ENCODE assay signal across 25 mouse cellular contexts in genomic region chr19:22572396-22572795, GRCm38 (mm10).
DNase-seq lines count a peak whose midpoint lies in the region; ATAC-seq and TF ChIP-seq lines count a peak whose summit lies in the region.
"Had no signal": no experiment of that assay in that cellular context is flagged by ENCODE, and none has a peak within 500 bp of the region (broad histone marks: within the 10 kb centered on the region; RNA-seq: fewer than 3 reads in every experiment).

No protein-coding gene starts in this region.

- no peak overlapping the region for H3K9ac ChIP-seq in hindbrain, embryonic 16.5 days (ENCODE audit: low read depth, low read length)
- H3K9ac ChIP-seq in hindbrain, embryonic 14.5 days, result no peak overlapping the region
- H3K9ac ChIP-seq in lung, embryonic 14.5 days, result no peak overlapping the region
- H3K9ac ChIP-seq: forebrain, embryonic 13.5 days; hindbrain, embryonic 12.5 days; intestine, embryonic 15.5 days had no signal

- H3K4me3 ChIP-seq in hindbrain, embryonic 16.5 days (ENCODE audit: low read length), result no peak overlapping the region
- no peak overlapping the region for H3K4me3 ChIP-seq in hindbrain, embryonic 14.5 days (replicated peaks; ENCODE audit: low read length)
- no peak overlapping the region for H3K4me3 ChIP-seq in lung, embryonic 14.5 days (ENCODE audit: low read depth, low read length)
- H3K4me3 ChIP-seq: forebrain, embryonic 10.5 days; forebrain, embryonic 13.5 days; gastrocnemius, adult 2 months; hindbrain, embryonic 12.5 days; intestine, embryonic 15.5 days had no signal

- H3K27me3 ChIP-seq in hindbrain, embryonic 16.5 days (replicated peaks; ENCODE audit: control insufficient read depth, insufficient read depth, low read length), result no peaks in the 10 kb centered on the region
- H3K27me3 ChIP-seq in hindbrain, embryonic 14.5 days (ENCODE audit: control insufficient read depth, insufficient read depth, low read length), result no peaks in the 10 kb centered on the region
- no peaks in the 10 kb centered on the region for H3K27me3 ChIP-seq in lung, embryonic 14.5 days (ENCODE audit: insufficient read depth, low read length)
- H3K27me3 ChIP-seq: CH12.LX; forebrain, embryonic 13.5 days; hindbrain, embryonic 12.5 days; intestine, embryonic 15.5 days had no signal

- no peaks in the 10 kb centered on the region for H3K36me3 ChIP-seq in hindbrain, embryonic 16.5 days (ENCODE audit: control insufficient read depth, insufficient read depth, low read length)
- H3K36me3 ChIP-seq in hindbrain, embryonic 14.5 days (replicated peaks; ENCODE audit: control insufficient read depth, insufficient read depth), result no peaks in the 10 kb centered on the region
- no peaks in the 10 kb centered on the region for H3K36me3 ChIP-seq in lung, embryonic 14.5 days (ENCODE audit: insufficient read depth)
- H3K36me3 ChIP-seq: forebrain, embryonic 10.5 days; G1E; hindbrain, embryonic 12.5 days; intestine, embryonic 15.5 days had no signal

- peak overlapping the region; percentile 13; the same call in 1 of the 2 replicates for H3K4me2 ChIP-seq in hindbrain, embryonic 16.5 days (ENCODE audit: low read length)
- H3K4me2 ChIP-seq in hindbrain, embryonic 14.5 days (replicated peaks), result no peak overlapping the region
- no peak overlapping the region for H3K4me2 ChIP-seq in lung, embryonic 14.5 days
- H3K4me2 ChIP-seq: forebrain, embryonic 13.5 days; heart, embryonic 11.5 days; hindbrain, embryonic 12.5 days; intestine, embryonic 15.5 days had no signal

- ATAC-seq in hindbrain, embryonic 16.5 days, result peak; percentile 54; the same call in 1 of the 2 replicates
- no peak for ATAC-seq in hindbrain, embryonic 14.5 days (ENCODE audit: low FRiP score)
- ATAC-seq in lung, embryonic 14.5 days (ENCODE audit: insufficient read depth), result peak; percentile 47; the same call in 1 of the 2 replicates
- ATAC-seq: forebrain, embryonic 13.5 days; forebrain, embryonic 16.5 days; intestine, embryonic 15.5 days had no signal

- WGBS in hindbrain, embryonic 16.5 days, result 66% methylated on average over 11 of the region's 11 CpGs
- 66% methylated on average over 11 of the region's 11 CpGs for WGBS in hindbrain, embryonic 14.5 days
- WGBS in lung, embryonic 14.5 days, result 54% methylated on average over 11 of the region's 11 CpGs

- H3K4me1 ChIP-seq in hindbrain, embryonic 16.5 days (ENCODE audit: control insufficient read depth, insufficient read depth, low read depth, low read length), result no peaks in the 10 kb centered on the region
- H3K4me1 ChIP-seq in hindbrain, embryonic 14.5 days (replicated peaks; ENCODE audit: control insufficient read depth, insufficient read depth, low read length), result no peaks in the 10 kb centered on the region
- 0 out of 2 replicates have a peak, but pooled peaks cover 5% of the 10 kb centered on the region for H3K4me1 ChIP-seq in lung, embryonic 14.5 days (ENCODE audit: insufficient read depth)
- H3K4me1 ChIP-seq: forebrain, embryonic 13.5 days; hindbrain, embryonic 12.5 days; intestine, embryonic 15.5 days had no signal

- H3K27ac ChIP-seq in hindbrain, embryonic 16.5 days (ENCODE audit: low read depth, low read length), result no peak overlapping the region
- H3K27ac ChIP-seq in hindbrain, embryonic 14.5 days, result no peak overlapping the region
- H3K27ac ChIP-seq in lung, embryonic 14.5 days (ENCODE audit: low read depth), result no peak overlapping the region
- H3K27ac ChIP-seq: forebrain, embryonic 10.5 days; forebrain, embryonic 13.5 days; gastrocnemius, adult 2 months; hindbrain, embryonic 12.5 days; intestine, embryonic 15.5 days had no signal

- TF ChIP-seq CTCF in lung, embryonic 14.5 days (IDR thresholded peaks at IDR 0.05; ENCODE audit: low read depth), result no peak

- H3K9me3 ChIP-seq in hindbrain, embryonic 16.5 days (ENCODE audit: control insufficient read depth, low read length), result no peaks in the 10 kb centered on the region
- no peaks in the 10 kb centered on the region for H3K9me3 ChIP-seq in hindbrain, embryonic 14.5 days (ENCODE audit: control insufficient read depth, low read length)
- no peaks in the 10 kb centered on the region for H3K9me3 ChIP-seq in lung, embryonic 14.5 days (ENCODE audit: low read depth, low read length)
- H3K9me3 ChIP-seq: forebrain, embryonic 10.5 days; forebrain, embryonic 13.5 days; G1E; hindbrain, embryonic 12.5 days; intestine, embryonic 15.5 days had no signal

- no peak for DNase-seq in hindbrain, embryonic 14.5 days (ENCODE audit: low spot score)
- peak; percentile 21 for DNase-seq in lung, embryonic 14.5 days
- no peak for DNase-seq in lung, postnatal 25 days (ENCODE audit: low spot score)
- peak; percentile 54 for DNase-seq in Muller cell, postnatal 12 days (ENCODE audit: inconsistent ontology term)
- peak; percentile 65 for DNase-seq in retina, embryonic 14.5 days (ENCODE audit: low spot score)
- DNase-seq in adrenal gland, adult 18-20 months (ENCODE audit: low spot score in 2 of 2), result no peak
- DNase-seq: adrenal gland, adult 8-10 months; adrenal gland, postnatal 36 days; B cell, adult 2 months; cerebellum, adult 11 months; cerebellum, adult 2 months; cerebellum, adult 9-11 months; cerebellum, postnatal 25 days; gastrocnemius, adult 2 months; gastrocnemius, postnatal 14 days; heart, adult 11 months had no signal

Comparison
In these comparisons a context has a peak if more than half of its experiments do, and no peak if none do; other contexts are left out.
1. DNase-seq: peak in lung, embryonic 14.5 days (single experiment), Muller cell, postnatal 12 days (single experiment) and retina, embryonic 14.5 days (single experiment); none in hindbrain, embryonic 14.5 days (single experiment), lung, postnatal 25 days (single experiment) and adrenal gland, adult 18-20 months (0 of 2).